Mouse (Mus musculus): ENCODE results near the gene Cited2.

Cited2 gene

DNA sequence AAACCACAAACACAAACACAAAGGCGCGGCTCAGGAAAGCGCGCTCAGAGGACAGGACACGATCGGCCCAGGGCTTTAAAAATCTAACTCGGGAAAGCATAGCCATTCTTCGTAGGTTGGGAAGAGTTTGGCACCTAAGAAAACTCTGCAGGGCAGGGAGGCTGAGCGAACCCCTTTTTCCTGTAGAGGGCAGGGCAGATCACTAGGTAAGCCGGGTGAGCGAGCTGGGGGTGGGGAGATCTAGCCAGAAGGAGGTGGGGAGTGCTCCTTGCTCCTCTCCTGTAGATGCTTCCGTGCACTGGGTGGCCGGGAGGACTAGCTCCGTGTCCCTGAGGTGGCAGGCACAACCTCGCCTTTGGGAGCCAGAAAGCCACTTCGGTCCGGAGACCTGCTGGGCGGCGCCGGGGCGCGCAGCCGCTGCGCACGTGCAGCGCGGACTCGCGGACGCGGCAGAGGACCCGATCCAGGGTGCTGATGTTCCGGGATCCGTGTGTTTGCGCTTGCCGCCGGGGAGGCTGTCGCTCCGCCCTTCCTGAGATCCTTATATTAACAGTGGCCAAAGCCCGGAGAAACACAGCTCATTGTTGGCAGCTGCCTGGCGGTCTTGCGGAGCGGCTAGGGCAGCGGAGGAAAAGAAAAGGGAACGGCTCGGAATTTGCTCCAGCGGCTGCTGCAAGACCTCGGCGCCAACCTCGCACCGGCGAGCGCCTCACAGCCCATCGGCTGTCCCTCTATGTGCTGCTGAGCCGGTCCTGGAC, at the start of gene Cited2:
TSS of gene Cited2 (plus strand) at position 566 of the 758 bp plus-strand sequence.
- peak; percentile 93 to 98 for DNase-seq

DNA sequence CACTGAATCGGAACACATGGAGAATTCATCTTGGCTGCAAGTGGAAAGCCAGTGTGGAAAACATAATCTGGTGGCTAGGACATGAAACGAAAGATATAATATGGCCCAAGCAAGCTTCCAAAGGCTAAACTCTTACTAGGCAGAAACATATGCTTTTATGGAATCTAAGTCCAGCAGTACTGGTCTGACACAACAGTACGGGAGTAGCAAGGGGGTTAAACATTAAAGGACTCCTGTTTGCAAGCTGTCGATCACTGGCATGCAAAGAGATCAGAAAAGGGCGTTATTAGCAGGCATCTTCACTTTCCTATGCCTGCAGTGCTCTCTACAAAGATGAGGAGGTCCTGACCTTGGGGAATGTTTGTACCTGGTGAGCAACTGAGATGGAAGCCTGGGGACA, 48.6 kb upstream of the Cited2 start:
- peak in 1 of 2 experiments; percentile 27 for DNase-seq

DNA sequence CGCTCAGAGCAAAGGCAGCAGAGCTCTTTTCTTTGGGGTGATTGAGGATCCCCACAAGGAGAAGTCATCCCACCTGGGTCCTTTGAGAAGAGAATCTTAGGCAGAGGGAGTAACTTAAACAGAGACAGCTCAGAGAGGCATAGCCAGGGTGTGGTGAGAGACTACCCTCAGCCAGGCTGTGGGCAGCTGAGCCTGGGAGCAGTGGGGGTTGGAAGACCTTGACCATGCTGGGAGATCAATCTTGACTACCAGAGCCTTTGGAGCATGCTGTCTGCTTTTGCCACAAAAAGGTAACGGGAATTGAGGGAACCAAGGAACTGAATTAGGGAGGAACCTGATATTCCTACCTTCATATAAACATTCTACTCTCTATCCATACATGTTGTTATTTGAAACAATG, 48.1 kb upstream of the Cited2 start:
- DNase-seq = no peak

DNA sequence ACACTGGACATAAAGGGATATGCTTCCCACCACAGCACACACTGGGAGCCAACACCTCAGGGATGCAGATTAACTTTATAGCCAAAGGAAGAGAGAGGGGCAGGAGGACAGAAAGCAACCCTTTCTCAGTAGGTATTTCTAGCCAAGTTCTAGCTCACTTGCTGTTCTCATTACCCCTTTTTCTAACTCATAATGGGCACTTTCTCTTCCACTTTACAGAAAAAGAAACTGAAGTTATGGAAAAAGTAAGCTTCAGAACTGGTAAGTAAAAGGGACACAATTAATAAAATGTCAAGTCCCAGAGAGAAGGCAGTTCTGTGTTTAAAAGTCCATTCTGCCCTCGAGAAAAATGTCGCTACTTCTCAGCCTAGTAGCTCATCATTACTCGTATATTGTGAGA, 46.6 kb upstream of the Cited2 start:
- DNase-seq = no peak

DNA sequence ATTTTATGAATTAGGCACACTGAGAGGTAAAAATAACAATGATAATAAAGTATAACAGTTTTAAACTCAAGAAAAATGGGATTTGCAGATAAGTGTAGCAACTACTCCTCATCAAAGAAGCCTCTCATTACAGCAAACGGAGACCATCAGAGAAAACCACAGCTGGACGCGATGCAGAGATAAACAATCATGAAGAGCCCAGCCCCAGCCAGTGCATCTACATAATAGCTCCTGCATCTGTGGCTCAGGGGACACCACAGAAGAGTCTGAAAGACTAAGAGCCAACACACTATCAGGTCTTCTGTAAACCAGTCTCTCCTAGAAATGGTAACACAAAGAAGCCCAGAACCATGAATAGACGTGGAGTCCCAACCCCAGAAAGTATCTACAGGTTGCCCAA, 45.7 kb upstream of the Cited2 start:
- DNase-seq = no peak

DNA sequence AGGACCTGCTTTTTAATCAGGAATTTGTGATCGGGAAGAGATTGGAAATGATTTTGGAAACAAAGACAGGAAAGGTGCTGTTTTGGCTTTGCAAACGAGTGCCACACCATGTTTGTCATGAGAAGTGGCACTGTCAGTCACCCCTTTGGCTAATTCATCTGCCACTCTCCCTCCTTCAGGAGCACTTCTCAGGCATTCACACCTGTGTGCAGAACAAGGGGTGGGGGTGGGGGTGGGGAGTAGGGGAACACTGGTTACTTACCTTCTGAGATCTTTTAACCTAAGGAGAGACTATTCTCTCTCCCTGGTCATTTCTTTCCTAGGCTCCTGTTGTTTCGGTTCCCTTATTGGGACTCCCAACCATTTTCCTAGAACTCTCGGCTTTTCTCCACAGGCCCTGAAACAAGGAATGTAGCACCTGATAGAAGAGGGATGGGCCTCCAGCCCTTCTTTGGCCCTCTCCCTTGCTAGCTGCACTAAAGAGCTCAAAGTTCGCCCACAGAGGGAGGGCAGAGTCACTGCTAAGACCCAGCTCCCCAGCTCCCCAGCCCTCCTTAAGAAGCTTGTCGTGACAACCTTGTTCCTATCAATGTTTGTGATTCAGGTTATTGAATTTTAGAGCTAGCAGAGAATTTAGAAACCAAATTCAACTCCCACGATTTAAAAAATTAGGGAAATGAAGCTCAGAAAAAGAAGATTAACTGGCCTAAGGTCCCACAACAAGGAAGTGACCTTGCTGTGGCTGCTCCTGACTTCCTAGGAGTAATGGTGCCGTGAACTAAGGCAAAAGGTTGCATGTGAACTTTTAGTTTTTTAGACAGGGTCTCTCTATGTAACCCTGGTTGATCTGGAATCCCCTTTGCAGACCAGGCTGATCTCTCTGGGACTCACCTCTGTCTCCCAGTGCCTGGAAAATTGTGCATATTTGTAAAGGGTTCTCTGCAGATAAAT, 42.3 kb upstream of the Cited2 start:
- peak; percentile 38 to 58 for DNase-seq

DNA sequence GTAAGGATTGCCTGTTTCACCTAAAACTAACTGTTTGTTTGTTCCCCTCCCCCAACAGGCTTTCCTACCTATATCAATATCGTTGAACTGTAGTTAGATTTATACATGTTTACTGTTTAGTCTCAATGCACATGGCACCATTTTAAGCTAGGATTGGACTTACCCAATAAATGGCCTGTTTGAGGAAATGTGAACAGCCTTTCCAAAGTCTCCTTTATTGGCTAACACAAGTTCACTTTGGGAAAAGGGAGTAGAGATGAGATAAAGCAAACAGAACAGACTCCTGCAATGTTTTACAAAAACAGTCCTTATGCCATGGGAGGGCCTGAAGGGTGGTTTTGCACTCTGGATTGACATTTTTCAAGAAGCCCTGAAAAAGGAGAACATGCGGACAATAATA, 41.6 kb upstream of the Cited2 start:
- DNase-seq = no peak

DNA sequence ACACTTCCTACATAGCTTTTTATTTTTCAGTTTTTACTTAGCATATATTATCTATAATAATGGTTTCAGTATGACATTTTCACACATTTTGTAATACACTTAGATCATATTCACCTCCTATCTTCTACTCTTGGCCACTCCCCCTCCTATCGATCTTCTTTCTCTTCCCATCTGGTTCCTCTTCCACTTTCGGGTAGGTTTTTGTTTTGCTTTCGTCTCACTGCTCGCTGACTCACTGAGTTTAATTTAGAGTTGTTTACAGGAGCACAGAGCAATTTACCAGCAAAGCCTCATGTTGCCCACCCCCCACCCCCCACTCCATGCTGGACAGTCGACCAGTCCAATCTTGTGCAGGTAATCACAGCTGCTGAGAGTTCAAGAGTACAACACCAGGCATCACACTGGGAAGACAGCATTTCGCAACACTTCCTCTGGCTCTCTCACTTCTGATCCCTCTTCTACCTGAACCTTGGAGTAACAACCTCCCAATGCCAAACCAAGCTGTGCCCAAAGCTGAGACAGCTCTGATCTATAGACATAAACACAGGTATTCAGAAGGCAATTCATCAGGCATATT, 39.1 kb upstream of the Cited2 start:
- peak in 1 of 2 experiments; percentile 26 for DNase-seq

DNA sequence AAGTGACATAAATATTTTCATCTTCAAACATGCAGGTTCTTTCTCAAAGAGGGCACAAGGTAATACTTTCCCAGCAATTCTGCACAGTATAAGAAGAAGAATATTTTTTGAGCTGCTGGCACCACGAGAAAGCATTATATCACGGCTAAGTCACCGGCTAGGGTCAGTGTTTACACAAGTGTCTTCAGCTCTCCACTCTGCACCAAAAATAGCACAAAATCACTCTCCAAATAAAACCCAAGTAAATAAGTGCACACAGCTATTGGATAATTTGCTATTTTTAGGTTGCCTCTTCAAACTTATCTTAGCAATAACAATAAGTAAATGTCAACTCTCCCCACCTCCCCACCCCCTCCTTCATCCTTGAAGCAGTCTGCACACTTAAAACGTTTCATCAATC, 33.2 kb upstream of the Cited2 start:
- no peak for DNase-seq

DNA sequence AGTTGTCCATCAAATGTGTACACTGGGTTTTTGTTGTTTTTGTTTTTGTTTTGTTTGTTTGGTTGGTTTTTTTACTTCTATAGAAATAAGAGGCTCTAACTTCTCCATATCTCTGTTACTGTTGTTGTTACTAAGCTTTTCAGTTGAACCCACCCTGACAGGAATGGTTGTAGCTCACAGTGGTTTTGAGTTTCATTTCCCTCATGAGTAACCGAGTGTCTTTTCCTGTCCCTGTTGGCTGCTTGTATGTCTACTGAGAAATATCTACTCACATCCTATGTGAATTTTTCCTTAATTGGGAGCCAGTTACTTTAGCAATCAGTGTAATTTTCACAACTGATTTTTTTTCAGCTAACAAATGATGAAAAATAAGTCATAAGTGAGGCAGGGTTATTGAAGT, 31.3 kb upstream of the Cited2 start:
- no peak for DNase-seq

DNA sequence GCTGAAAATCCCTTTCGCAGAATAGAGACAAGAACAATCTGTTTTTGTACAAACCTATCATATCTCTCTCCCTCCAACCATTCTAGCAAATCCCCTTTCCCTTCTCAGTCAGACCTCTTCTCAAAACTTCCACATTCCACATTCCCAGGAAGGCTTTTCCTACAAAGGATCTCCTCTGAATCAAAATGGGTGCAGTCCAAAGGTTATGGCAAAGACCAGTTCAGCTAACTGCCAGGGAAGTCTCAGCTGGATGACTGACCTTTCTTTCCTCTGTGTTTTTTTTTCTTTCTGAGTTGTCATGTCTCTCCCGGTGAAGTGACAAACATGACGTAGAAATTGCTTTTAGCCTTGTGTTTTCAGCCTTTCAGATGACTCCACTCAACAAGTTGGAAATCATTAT, 27.2 kb upstream of the Cited2 start:
- peak; percentile 23 to 45 for DNase-seq

DNA sequence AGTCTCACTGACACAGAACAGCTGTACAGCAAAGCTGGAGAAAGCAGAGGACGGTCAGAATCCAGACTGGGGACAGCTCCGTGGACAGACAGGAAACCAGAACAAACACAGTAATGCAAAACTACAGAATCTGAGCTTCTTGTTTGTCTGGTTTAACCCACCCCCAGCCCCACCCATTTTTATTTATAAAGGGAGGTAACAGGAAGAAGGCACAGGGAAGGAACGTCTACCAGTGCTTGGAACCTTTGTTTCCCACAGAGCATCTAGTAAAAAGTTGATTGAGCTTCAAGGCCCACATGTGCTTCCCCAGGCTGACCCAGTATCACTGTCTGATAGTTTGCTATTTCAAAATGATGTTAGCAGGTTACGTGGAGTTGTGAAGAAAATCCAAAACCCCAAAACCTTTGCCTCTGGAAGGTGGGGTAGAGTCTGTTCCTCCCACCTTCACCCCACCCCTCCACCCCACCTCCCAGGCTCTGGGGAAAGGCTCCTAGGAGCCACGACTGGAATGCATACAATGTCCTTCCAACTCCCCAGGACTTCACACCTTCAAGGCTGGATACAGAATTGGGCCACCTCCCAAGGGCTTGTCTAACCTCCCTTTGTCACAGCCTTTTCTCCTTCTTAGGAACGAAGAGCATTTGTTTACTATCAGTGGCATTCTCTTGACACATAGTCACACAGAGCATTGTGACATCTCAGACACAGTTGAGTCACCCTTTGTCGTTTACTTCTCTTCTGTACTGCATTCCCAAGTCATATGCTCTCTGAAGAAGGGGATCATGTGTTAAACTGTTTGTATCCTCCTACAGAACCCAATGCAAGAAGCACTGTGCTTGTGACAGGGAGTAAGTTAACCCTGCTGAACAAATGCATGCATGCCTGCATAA, 25.4 kb upstream of the Cited2 start:
- no peak for DNase-seq

DNA sequence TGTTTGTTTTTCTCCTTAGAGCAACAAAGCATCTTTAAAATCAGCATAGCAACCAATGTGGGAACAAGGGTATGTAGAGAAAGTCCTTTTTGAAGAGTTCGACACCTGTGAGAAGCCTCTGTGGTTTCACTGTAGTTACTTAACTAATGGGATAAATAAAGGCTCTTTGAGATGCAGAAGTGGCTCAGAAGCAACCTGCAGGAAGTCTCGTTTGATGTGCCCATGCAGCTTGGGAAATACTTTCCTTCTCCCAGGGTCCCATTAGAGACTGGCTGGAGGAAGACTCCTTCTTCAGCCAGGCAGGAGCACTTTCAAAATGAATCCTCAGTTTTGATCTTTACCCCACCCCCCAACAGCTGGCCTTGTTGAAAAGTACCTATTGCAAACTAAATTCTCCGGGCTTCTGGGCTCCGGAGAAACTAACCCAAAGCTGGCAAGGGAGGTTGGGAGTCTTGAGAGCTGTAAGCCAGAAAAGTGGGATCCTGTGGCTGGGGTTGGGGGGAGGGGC, 17.5 kb upstream of the Cited2 start:
- DNase-seq = no peak

DNA sequence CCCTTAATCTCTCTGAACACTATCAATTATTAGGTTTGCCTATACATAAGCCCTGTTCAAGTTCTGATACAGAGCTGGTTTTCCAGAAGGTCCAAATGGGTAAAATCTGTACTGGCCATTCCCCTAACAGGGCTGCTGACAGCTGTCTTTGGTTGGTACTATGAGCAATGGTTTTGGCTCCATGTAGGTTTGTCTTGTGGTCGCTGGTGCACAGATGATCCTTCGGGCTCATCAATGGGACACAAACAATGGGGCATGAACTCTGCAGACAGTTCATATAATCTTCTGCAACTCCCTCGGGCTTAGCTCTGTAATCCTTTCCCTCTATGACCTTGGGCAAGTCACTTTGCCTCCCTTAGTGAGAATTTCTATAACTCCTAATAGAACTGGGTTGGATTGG, 12.3 kb upstream of the Cited2 start:
- no peak for DNase-seq

DNA sequence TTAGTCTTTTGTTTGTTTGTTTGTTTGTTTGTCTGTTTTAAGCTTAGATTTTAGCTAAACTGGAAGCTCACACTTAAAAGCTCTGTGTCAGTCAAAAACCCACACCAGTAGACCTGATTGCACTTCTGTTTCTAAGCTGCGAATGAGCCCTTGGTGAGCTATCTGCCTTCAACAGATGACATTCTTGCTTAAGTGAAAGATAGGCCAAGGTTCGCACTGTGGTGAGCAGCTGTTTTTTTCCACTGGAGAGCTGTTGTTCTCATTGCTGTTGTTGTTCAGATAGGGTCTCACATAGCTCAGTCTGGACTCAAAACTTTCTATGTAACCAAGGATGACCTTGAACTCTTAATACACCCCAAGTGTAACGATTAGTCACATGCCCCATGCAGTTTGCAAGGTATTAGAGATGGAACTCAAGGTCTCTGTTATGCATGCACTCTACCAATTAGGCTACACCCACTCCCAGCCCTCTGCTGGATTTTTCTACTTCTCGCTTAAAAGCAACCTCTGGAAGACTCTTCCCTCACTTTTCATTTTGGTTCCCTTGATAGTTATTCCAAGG, 3.9 kb upstream of the Cited2 start:
- DNase-seq = no peak

DNA sequence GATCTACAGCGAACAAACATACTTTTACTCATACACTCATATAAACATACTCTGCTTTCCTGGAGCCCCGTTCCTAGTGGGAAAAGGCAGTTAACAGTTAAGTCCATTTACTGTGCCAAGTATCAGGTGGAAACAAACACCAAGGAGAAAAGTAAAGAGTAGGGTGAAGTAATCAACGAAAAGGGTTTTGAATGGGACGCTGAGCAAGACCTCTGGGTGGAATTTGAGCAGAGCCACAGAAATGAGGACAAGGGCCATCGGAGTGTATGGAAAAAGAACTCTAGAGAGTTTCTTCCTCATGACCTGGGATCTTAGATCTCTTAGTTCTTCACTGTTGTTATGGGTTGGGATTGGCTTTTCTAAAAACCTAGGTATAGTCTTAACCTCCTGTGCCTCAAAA, 3.4 kb upstream of the Cited2 start:
- no peak for DNase-seq

DNA sequence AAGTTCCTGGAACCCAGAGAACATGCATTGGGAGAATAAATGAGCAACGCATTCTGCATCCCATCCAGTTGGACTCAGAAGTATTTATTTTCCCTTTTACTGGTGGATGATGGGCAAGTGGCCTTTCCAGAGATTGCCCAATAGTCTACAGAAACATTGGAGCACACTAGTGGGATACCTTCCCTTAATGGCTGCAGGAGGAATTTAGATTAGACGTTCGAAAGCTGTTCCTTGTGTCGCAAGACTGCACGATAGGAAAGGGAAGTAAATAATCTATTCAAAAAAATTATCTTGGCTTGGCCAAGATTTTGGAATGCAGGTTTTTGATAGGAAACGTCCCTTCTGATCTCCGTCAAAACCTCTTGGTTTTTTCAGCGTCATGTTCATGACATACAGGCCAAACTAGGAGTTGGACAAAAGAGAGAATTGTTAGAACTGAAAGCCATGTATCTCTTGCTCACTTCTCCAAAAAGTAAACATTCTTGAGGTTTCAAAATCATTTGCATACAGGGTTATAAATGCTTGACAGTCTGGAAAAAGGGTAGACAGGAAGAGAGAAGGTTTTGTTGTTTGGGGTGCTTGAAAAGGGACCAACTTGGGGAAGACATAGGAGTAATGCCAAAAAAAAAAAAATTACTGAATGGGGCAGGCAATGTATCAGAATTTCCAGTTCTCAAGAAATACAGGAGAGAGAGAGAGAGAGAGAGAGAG, 2.0 kb upstream of the Cited2 start:
- DNase-seq = no peak

DNA sequence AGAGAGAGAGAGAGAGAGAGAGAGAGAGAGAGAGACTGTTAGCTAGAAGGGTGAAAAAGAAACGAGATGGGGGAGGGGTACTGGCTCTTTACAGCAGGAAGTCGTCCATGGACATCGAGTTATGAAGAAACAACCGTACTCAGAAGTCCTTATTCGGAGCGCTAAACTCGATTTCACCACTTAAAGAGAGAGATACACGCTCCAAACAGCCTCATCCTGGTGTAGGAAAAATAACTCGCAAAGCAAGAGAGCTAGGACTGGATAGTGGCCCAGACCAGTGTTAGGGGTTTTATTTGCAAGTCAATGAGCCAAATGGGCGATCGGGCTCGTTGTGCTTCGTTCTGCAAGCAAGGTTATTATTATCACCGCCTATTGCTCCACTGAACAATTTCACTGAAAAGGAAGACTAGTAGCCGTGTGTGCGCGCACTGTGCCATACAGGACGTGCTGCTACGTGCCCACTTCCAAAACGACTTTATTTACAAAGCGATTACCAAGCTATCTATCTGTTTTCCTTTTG, 1.4 kb upstream of the Cited2 start:
- peak in 1 of 2 experiments; percentile 66 for DNase-seq

DNA sequence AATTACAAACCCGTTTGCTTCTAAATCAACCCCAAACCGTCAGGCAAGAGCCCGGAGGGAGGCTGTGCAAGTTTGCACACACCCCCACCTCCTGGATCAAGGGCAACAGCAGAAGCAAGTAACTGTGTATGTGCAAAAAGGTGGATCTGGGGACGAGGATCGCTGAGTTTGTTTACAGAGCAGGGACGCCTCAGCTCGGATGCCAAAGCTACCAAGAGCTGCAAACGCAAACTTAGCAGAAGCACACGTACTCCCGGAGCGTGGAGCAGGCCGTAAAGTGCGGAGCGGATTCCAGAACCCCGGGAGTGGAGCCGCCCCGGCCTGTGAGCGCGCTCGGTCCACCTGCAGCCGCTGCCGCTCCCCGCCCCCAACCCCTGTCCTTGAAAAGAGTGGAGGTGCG, 860 bp upstream of the Cited2 start:
- DNase-seq = peak; percentile 97

DNA sequence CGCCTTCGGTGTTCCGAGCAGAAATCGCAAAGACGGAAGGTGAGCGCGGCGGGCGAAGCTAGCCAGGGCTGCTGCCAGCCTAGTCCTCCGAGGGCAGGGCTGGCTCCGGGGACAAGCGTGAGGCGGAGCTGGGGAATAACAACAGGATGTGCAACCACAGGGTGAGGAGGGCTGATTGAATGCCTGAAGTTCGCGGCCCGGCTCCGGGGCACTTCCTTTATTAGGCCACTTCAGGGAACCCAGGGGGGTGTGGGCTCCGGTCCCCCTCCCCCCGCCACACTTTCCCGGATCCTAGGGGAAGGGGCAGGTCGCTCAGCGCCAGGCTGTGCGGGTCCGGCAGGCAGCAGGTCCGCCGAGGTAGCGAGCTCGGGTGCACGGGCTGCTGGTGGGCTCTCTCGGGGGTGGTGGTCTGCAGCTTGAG, 413 bp downstream of the Cited2 start:
- DNase-seq = no peak
